Mouse (Mus musculus) cortical plate, adult 2 months (tissue): Measurements from ENCODE around the gene Ago3. TPM values are rescaled to one million over a fixed set of nuclear protein-coding genes. Genes with fewer than 3 reads are reported as not detected.

Source experiments
- H3K27ac ChIP-seq: fragments of 200-500 bp; 2 replicates; pipeline ENCODE4 v1.5.1; 2012; ENCODE audit warnings: low read length, control low read depth, inconsistent platforms; ENCODE audit not compliant: insufficient read depth
- H3K4me1 ChIP-seq: fragments of 200-500 bp; 2 replicates; pipeline ENCODE4 v1.6.1; 2011; ENCODE audit warnings: low read length; ENCODE audit not compliant: control insufficient read depth, insufficient read depth
- H3K4me3 ChIP-seq: fragments of 200-500 bp; 2 replicates; pipeline ENCODE4 v1.5.1; 2011; ENCODE audit warnings: mild to moderate bottlenecking, low read length, control low read depth; ENCODE audit not compliant: insufficient read depth
- CTCF ChIP-seq: fragments of 200-500 bp; IDR thresholded peaks from 2 replicates; pipeline ENCODE4 v1.5.1; 2011; ENCODE audit warnings: mild to moderate bottlenecking, control low read depth, low read length; ENCODE audit not compliant: insufficient read depth; ENCODE audit errors: extremely low read depth
- POLR2A ChIP-seq: fragments of 200-500 bp; IDR thresholded peaks from 2 replicates; pipeline ENCODE4 v1.6.1; 2011; ENCODE audit warnings: mild to moderate bottlenecking, low read length, control low read depth; ENCODE audit not compliant: insufficient read depth; ENCODE audit errors: extremely low read depth
- polyA plus RNA-seq: library from polyadenylated mRNA; depleted of rRNA; stranded (reverse); fragments of >200 nt; gene quantifications from 2 replicates; pipeline ENCODE4 v1.2.3, GENCODE M21; 2012

The Ago3 gene
- polyA plus RNA-seq, 1 experiment, result 11.3 TPM

DNA sequence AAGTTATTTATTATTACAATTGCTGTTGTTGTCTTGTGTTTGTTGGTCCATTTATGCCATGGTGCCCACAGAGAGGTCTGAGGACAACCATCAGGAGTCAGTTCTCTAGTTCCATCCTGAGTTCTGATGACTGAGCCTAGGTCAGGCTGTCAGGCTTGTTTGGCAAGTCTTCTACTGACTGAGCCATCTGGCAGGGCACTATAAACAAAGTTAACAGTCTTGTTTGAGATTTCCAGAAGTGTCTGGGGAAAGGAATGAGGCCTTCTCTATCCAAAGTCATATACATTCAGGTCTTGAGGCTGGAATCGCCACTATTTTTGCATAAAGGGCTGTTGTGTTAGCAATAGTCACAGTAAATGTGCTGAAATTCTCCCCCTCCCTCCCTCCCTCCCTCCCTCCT, 97.6 kb downstream of the Ago3 start:
- Histone ChIP-seq H3K4me1 (no peaks in the 10 kb centered on the region; the same call in 1 of the 2 replicates), H3K4me3 (no peak overlapping the region), H3K27ac (no peak overlapping the region)
- TF ChIP-seq POLR2A (no peak), CTCF (no peak)

GRCm38 (mm10) chr4:126330295-126330694, 99.1 kb downstream of the Ago3 start:
- TF ChIP-seq POLR2A (no peak), CTCF (no peak)
- no peak overlapping the region for H3K4me3 ChIP-seq
- no peaks in the 10 kb centered on the region for H3K4me1 ChIP-seq
- H3K27ac ChIP-seq, result no peak overlapping the region

GRCm38 (mm10) chr4:126326036-126326435, 103.3 kb downstream of the Ago3 start:
- Histone ChIP-seq H3K4me3 (no peak overlapping the region), H3K4me1 (no peaks in the 10 kb centered on the region), H3K27ac (no peak overlapping the region)
- TF ChIP-seq CTCF (no peak), POLR2A (no peak)

- Histone ChIP-seq H3K27ac (no peak within 1 kb of the TSS), H3K4me1 (no peaks in the 10 kb centered on the region), H3K4me3 (no peak within 1 kb of the TSS)
- TF ChIP-seq CTCF (no peak), POLR2A (no peak)
Measured at GRCm38 (mm10) chr4:126325281-126325861, 104.0 kb downstream of the Ago3 start, which contains the start of gene Tekt2. TSS of gene Tekt2 (minus strand) at chr4:126325688.

DNA sequence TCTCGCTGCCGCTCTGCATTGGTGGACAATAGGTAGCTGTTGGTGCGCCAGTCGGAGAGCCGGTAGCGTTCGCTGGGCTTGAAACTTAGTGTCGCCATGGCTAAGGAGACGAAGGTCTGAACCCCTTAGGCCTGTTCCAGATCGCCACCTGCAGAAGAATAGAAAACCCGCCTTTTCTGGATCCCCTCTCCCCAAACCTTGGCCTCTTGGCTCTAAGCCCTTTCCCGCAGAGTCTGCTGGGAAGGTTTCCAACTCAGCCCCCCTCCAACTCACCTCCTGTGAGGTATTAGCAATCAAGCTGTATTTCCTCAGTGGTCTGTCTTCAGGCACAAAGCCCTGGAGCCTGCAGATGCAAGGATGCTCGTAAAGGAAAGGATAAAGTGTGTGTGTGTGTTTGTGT, 104.5 kb downstream of the Ago3 start:
- no peak for TF ChIP-seq CTCF
- no peak for TF ChIP-seq POLR2A
- H3K4me1 ChIP-seq, result no peaks in the 10 kb centered on the region; the same call in 1 of the 2 replicates
- H3K4me3 ChIP-seq, result no peak overlapping the region
- H3K27ac ChIP-seq, result no peak overlapping the region

- TF ChIP-seq CTCF (no peak), POLR2A (no peak)
- Histone ChIP-seq H3K4me3 (no peak overlapping the region), H3K4me1 (no peaks in the 10 kb centered on the region; the same call in 1 of the 2 replicates), H3K27ac (no peak overlapping the region)
Measured at GRCm38 (mm10) chr4:126322646-126323045, 106.7 kb downstream of the Ago3 start.

GRCm38 (mm10) chr4:126321854-126322511, 107.4 kb downstream of the Ago3 start:
- no peak overlapping the region for H3K27ac ChIP-seq
- TF ChIP-seq CTCF (no peak), POLR2A (no peak)
- H3K4me1 ChIP-seq, result no peaks in the 10 kb centered on the region; the same call in 1 of the 2 replicates
- H3K4me3 ChIP-seq, result peak overlapping the region; percentile 48; the same call in 1 of the 2 replicates

- Histone ChIP-seq H3K27ac (no peak within 1 kb of the TSS), H3K4me1 (no peaks in the 10 kb centered on the region; the same call in 1 of the 2 replicates), H3K4me3 (peak within 1 kb of the TSS; percentile 48)
- TF ChIP-seq POLR2A, result peak; percentile 63
- peak; percentile 99 for TF ChIP-seq CTCF
Measured at GRCm38 (mm10) chr4:126321111-126321853, 108.1 kb downstream of the Ago3 start, which contains the start of gene Adprhl2. TSS of gene Adprhl2 (minus strand) at chr4:126321703.

DNA sequence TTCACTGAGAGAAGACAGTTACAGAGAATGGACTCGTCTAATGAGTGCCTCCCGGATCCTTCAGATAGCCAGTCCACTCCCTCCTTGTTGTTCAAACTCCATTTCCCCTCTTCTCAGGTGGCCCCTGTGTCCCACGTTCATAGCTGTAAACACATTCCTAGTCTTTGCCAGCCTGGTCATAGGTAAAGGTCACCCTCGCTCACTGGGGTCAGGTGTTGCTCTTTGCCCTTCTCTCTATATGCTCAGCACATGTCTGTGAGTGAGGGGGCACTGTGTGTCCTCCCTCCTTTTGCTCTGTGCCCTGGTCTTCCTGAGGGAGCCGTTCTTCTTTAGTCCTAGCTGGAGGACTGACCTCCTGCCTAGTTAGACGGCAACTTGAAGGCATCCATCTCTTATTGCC, 109.5 kb downstream of the Ago3 start:
- no peak overlapping the region for H3K27ac ChIP-seq
- H3K4me1 ChIP-seq, result no peaks in the 10 kb centered on the region; the same call in 1 of the 2 replicates
- H3K4me3 ChIP-seq, result no peak overlapping the region
- TF ChIP-seq CTCF (no peak), POLR2A (no peak)

- Histone ChIP-seq H3K4me3 (no peak overlapping the region), H3K4me1 (no peaks in the 10 kb centered on the region; the same call in 1 of the 2 replicates), H3K27ac (no peak overlapping the region)
- TF ChIP-seq POLR2A (no peak), CTCF (no peak)
Measured at GRCm38 (mm10) chr4:126316443-126317040, 112.8 kb downstream of the Ago3 start.
